In the genomic region with DNA sequence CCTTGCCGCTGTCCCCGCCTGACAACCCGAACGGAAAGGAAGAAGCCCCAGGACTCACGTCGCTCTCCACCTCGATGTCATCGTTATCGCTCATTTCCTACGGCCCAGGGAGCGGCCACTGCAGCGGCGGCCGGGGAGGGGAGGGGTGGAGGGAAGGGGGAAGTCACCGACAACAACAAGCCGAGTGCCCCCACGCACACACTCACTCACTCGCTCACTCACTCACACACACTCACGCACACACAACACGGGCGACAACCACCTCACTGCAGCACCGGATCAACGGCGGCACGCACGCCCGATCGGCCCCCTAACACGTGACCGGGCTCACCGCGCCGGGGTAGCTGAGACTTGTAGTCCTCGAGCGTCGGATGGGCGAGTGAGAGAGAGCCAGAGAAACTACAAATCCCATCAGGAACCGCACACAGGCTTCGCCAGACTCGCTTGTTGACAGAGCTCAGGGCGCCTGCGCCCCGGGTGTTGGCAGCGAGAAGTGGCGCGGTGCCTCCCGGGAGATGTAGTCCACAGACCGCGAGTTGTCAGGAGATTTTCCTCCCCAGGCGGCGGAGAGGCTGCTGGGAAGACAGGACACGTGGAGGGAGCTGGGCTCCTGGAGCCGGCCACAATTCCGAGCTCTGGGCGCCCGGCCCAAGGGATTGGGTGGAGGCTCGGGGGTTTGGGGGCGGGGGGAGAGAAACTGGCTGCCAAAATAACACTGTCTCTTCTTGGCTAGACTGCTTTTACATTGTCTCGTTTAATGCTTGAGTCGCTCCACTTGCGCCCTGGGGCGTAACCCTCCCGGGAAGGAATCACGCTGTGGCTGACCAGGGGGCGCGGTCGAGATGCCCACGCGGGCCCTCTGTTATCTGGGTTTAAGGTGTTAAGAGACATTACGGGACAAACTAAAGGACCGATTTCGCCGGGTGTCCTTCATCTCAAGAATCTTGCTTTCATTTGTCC, we compare ENCODE assay signal across 8 mouse cellular contexts. TPM values are rescaled to one million over a fixed set of nuclear protein-coding genes. Genes with fewer than 3 reads are reported as not detected.
DNase-seq lines count a peak whose midpoint lies in the region; ATAC-seq and TF ChIP-seq lines count a peak whose summit lies in the region.

A gene (minus strand): TSS at position 270 of the 960 bp plus-strand sequence.

- H3K9me3 ChIP-seq in embryonic facial prominence, embryonic 13.5 days: no peaks in the 10 kb centered on the region
- H3K9me3 ChIP-seq in limb, embryonic 12.5 days: no peaks in the 10 kb centered on the region
- H3K9me3 ChIP-seq in midbrain, embryonic 15.5 days: no peaks in the 10 kb centered on the region

- peaks cover 9% of the 10 kb centered on the region for H3K4me1 ChIP-seq in embryonic facial prominence, embryonic 13.5 days
- peaks cover 3% of the 10 kb centered on the region; the same call in 1 of the 2 replicates for H3K4me1 ChIP-seq in kidney, adult 2 months (ENCODE audit: control insufficient read depth, insufficient read depth, low read length)
- H3K4me1 ChIP-seq in limb, embryonic 12.5 days (replicated peaks): peaks cover 12% of the 10 kb centered on the region
- peaks cover 18% of the 10 kb centered on the region for H3K4me1 ChIP-seq in midbrain, embryonic 15.5 days
- peaks cover 4% of the 10 kb centered on the region for H3K4me1 ChIP-seq in spleen, adult 2 months (ENCODE audit: control insufficient read depth, insufficient read depth, insufficient read length)

- peak within 1 kb of the TSS; percentile 83 for H3K4me2 ChIP-seq in embryonic facial prominence, embryonic 13.5 days
- H3K4me2 ChIP-seq in limb, embryonic 12.5 days: peak within 1 kb of the TSS; percentile 93
- peak within 1 kb of the TSS; percentile 86 for H3K4me2 ChIP-seq in midbrain, embryonic 15.5 days

- H3K4me3 ChIP-seq in embryonic facial prominence, embryonic 13.5 days: peak within 1 kb of the TSS; percentile 86
- H3K4me3 ChIP-seq in kidney, adult 2 months (ENCODE audit: insufficient read depth, low read depth, low read length): peak within 1 kb of the TSS; percentile 74
- H3K4me3 ChIP-seq in limb, embryonic 12.5 days (replicated peaks): peak within 1 kb of the TSS; percentile 90
- H3K4me3 ChIP-seq in midbrain, embryonic 15.5 days: peak within 1 kb of the TSS; percentile 89
- peak within 1 kb of the TSS; percentile 68 for H3K4me3 ChIP-seq in spleen, adult 2 months (ENCODE audit: extremely low read depth, insufficient read depth, insufficient read length)

- peak; percentile 76 for TF ChIP-seq POLR2A in kidney, adult 2 months (IDR thresholded peaks at IDR 0.05; ENCODE audit: low read depth, low read length)
- peak; percentile 75 for TF ChIP-seq POLR2A in spleen, adult 2 months (IDR thresholded peaks at IDR 0.05; ENCODE audit: low read depth, low read length)

- no peak for TF ChIP-seq CTCF in kidney, adult 2 months (conservative IDR thresholded peaks at IDR 0.05; ENCODE audit: insufficient read depth, insufficient read length, low read depth, low read length)
- no peak for TF ChIP-seq CTCF in spleen, adult 2 months (IDR thresholded peaks at IDR 0.05; ENCODE audit: extremely low read depth, insufficient read depth, insufficient read length, insufficient replicate concordance)

- peak; percentile 99 for ATAC-seq in embryonic facial prominence, embryonic 13.5 days (ENCODE audit: insufficient number of reproducible peaks, insufficient read depth, low FRiP score, low TSS enrichment, low read depth)
- ATAC-seq in limb, embryonic 12.5 days (ENCODE audit: insufficient number of reproducible peaks, insufficient read depth, low FRiP score, low TSS enrichment, low read depth): peak; percentile 100
- peak; percentile 99 for ATAC-seq in midbrain, embryonic 15.5 days (replicated peaks)

- H3K36me3 ChIP-seq in embryonic facial prominence, embryonic 13.5 days: peaks cover 12% of the 10 kb centered on the region
- H3K36me3 ChIP-seq in kidney, adult 2 months (ENCODE audit: control insufficient read depth, insufficient read depth, low read length): no peaks in the 10 kb centered on the region
- H3K36me3 ChIP-seq in limb, embryonic 12.5 days: peaks cover 26% of the 10 kb centered on the region; the same call in 1 of the 2 replicates
- H3K36me3 ChIP-seq in midbrain, embryonic 15.5 days (replicated peaks): no peaks in the 10 kb centered on the region
- no peaks in the 10 kb centered on the region for H3K36me3 ChIP-seq in spleen, adult 2 months (ENCODE audit: control insufficient read depth, insufficient read depth, low read length)

- peak within 1 kb of the TSS; percentile 87 for H3K9ac ChIP-seq in embryonic facial prominence, embryonic 13.5 days
- peak within 1 kb of the TSS; percentile 78 for H3K9ac ChIP-seq in limb, embryonic 12.5 days (replicated peaks)
- peak within 1 kb of the TSS; percentile 74 for H3K9ac ChIP-seq in midbrain, embryonic 15.5 days

- no peaks in the 10 kb centered on the region for H3K27me3 ChIP-seq in embryonic facial prominence, embryonic 13.5 days
- no peaks in the 10 kb centered on the region for H3K27me3 ChIP-seq in kidney, adult 2 months (replicated peaks; ENCODE audit: control insufficient read depth, insufficient read depth, low read length)
- H3K27me3 ChIP-seq in limb, embryonic 12.5 days: no peaks in the 10 kb centered on the region
- H3K27me3 ChIP-seq in midbrain, embryonic 15.5 days (replicated peaks): no peaks in the 10 kb centered on the region
- H3K27me3 ChIP-seq in spleen, adult 2 months (ENCODE audit: control insufficient read depth, insufficient read depth, low read length): no peaks in the 10 kb centered on the region

- WGBS in embryonic facial prominence, embryonic 13.5 days: under 1% methylated on average over 73 of the region's 73 CpGs
- WGBS in kidney, adult 2 months: under 1% methylated on average over 73 of the region's 73 CpGs
- WGBS in limb, embryonic 12.5 days: under 1% methylated on average over 73 of the region's 73 CpGs
- under 1% methylated on average over 69 of the region's 73 CpGs for WGBS in midbrain, embryonic 15.5 days
- under 1% methylated on average over 73 of the region's 73 CpGs for WGBS in spleen, adult 2 months

- peak; percentile 99 for DNase-seq in 3134 (ENCODE audit: extremely low read depth, insufficient read length, low spot score)
- DNase-seq in adrenal gland, postnatal 36 days: peak; percentile 99
- peak; percentile 99 to 100 for DNase-seq in heart, adult 18-20 months
- peak; percentile 100 for DNase-seq in kidney, adult 2 months
- peak; percentile 97 for DNase-seq in spleen, adult 2 months (ENCODE audit: low read depth in 1 of 2, low spot score in 2 of 2)

- H3K27ac ChIP-seq in embryonic facial prominence, embryonic 13.5 days: peak within 1 kb of the TSS; percentile 33; the same call in 1 of the 2 replicates
- H3K27ac ChIP-seq in kidney, adult 2 months (ENCODE audit: insufficient read depth, low read depth, low read length): peak within 1 kb of the TSS; percentile 5; the same call in 1 of the 2 replicates
- H3K27ac ChIP-seq in limb, embryonic 12.5 days: peak within 1 kb of the TSS; percentile 59; the same call in 1 of the 2 replicates
- H3K27ac ChIP-seq in midbrain, embryonic 15.5 days: peak within 1 kb of the TSS; percentile 77
- H3K27ac ChIP-seq in spleen, adult 2 months (ENCODE audit: insufficient read depth, low read length): peak within 1 kb of the TSS; percentile 88

RNA-seq across cellular contexts. Expression of the gene that starts here (rescaled TPM):
- 10 to 100 TPM; 63.4 to 73.8 TPM for total RNA-seq in adrenal gland, postnatal 36 days (2021)
- polyA plus RNA-seq in embryonic facial prominence, embryonic 13.5 days (2015; fragmentation: Nextera tagmentation; extraction: Ambion mirVana): 15.3 and 16.3 TPM in 2 replicates
- total RNA-seq in heart, adult 18-20 months (2021): 10 to 100 TPM; 61.4 to 70.4 TPM
- 33.8 and 42.7 TPM in 2 replicates for polyA plus RNA-seq in kidney, adult 2 months (2012; rRNA removed)
- polyA plus RNA-seq in limb, embryonic 12.5 days (2016; fragmentation: Nextera tagmentation; extraction: Ambion mirVana): 14.0 and 15.2 TPM in 2 replicates
- polyA plus RNA-seq in midbrain, embryonic 15.5 days (2015; fragmentation: Nextera tagmentation; extraction: Ambion mirVana): 20.3 and 20.7 TPM in 2 replicates
- polyA plus RNA-seq in spleen, adult 2 months (2012; rRNA removed): 31.6 and 37.1 TPM in 2 replicates

Comparison
In these comparisons a context has a peak if more than half of its experiments do, and no peak if none do; other contexts are left out.
1. Peak in every context shown above with its lines: DNase-seq, ATAC-seq, H3K4me3 ChIP-seq and H3K27ac ChIP-seq.
2. H3K27ac ChIP-seq: peak in every context shown above with its lines; median percentile 88 in spleen, adult 2 months; 77 in midbrain, embryonic 15.5 days; 59 in limb, embryonic 12.5 days; 33 in embryonic facial prominence, embryonic 13.5 days; 5 in kidney, adult 2 months.